Mouse (Mus musculus): ENCODE results near the gene Luzp2.
"Not testable (repeated sequence)": the region's sequence is repeated elsewhere in the genome, so short reads cannot be mapped to it uniquely, and the experiment has no call there.

The Luzp2 gene

DNA sequence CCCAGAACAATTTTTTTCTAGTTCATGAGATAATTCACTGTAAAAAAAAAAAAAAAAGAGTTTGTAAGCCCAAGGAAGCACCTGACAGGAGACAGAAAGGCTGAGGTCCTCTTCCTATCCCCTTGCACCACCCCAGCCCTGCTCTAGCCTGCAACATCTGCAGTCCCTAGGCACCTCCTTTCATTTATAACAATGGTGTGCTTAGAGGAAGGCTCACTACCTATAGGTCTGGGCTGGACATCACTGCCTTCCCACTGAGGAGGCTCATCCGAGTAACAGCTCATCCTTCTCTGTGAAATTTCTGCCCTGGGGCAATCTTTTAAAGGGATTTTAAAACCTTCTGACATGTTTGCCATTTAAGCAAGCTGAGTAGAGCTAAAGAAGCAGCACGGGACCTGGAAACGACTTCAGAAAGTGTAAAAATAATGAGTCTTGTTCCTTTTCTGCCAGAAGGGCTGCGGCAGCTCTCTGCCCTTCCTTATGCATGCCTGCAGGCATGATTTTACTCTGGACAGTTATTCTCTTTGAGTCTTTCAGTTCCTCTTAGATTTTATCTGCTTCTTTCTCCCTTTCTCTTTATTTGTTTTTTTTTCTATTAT, 174.0 kb downstream of the Luzp2 start:
- no peak for DNase-seq

DNA sequence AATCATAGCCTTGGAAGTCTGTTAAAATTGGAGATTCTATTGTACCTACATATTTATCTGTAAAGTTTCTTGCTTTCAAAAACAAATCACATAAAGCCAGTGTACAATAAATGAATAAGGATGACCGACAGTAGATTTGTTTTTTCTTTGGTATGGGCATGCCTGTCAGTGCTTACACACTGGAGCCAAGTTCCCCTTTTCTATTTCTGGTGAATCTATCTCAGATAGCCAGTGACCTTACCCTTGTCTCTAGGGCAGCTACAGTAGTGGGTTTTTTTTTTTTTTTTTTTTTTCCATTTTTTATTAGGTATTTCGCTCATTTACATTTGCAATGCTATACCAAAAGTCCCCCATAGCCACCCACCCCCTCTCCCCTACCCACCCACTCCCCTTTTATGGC, 298.6 kb downstream of the Luzp2 start:
- DNase-seq = not testable (repeated sequence)

DNA sequence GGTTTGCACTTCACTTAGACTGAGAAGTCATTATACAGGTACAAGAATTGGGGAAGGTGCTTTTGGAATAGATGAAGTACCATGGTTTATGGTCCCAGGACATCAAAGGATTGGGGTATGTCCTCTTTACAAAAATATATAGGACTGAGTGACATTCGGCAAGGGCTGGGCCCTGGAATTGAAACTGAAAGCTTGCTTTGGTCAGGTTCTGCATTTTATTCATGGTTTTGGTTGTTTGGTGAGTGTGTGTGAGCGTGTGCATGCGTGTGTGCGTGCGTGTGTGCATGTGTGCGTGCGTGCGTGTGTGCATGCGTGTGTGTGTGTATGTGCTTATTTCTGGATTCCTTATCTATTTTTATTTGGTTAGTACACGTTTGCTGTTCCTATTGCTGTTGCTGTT, 353.6 kb downstream of the Luzp2 start:
- no peak for DNase-seq

DNA sequence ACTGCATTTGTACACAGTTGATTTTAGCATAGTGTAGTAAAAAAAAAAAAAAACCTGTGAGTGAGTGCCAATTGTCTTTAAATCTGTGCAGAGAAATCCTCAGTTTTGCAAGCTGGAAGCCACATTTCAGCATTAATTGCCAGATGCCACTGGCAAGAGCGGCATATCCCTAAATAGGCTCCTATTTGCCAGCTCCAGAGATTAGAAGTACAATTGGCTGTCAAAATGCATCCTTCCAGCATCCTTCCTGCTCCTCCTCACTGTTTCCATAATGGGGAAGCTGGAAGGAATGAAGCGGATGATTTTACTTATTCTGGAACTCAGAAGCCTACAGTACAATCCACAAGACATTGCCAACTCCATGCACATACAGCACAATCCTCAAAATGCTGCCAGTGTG, 354.2 kb downstream of the Luzp2 start:
- no peak for DNase-seq

DNA sequence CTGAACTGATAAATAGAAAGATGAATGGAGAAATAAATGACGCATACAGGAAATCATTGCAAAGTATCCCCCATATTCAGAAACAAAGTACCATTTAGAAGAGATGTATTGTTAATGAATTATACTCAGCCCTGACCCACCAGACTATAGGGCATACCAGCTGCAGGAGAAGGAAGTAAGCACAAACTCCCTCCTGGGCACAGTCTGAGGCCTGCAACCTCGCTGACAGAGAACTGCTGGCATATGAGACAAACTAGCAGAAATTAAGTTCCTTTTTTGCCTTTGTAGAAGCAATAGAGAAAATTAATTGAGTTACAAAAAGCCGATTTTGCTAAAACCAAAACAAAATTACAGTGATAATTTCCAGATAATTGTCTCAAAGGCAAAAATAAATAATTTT, 355.4 kb downstream of the Luzp2 start:
- DNase-seq = no peak

DNA sequence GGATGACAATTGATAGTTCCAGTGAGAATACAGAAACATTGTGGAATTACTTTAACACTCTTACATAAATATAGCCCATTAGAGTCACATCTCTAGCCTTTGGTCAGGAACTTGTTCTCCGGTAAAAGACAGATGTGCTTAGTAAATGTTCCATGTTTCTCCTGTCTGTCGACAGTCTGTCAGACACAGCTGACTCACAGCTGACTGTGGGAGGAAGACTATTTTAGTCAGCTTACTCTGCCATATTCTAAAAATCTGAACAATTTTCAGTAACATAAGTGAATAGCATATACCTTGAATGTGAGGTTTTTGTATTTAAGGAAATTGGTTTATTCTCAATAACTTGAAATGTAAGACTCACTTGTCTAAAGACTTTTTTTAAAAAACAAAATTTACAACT, 363.5 kb downstream of the Luzp2 start:
- no peak for DNase-seq

DNA sequence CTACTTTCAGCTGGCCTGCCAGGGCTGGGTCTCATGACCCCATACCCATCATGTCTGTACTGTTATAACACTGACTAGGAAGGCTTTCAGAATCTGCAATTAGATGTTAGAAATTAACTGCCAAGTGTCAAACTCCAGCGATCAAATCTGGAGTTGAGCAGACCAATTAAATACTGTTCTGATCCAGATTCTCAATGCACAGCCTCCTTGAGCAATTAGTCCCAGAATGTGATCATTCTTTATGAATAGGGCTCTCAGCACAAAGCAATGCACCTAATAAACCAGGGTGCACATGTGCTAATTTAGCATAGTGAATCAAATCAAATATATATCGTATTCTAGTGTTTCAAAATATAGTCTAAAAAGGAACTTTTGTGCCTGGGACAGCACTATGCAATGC, 387.7 kb downstream of the Luzp2 start:
- no peak for DNase-seq

DNA sequence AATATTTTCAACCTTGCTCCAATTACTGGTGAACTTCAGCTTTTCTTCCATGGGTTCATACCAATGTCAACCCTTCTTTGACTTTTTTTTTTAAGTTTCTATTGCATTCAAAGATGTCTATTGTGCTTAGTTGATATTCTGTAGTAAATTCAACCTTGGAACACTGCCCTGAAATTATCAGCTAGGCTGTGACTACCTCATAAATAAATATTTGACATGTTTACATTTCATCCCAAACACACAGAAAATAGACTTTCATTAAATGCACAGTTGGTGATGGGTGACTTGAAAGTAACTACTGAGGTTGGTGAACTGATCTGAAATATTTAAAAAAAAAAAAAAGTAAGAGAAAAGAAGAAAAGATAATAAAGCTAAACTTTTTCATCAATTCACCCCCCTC, 394.1 kb downstream of the Luzp2 start:
- DNase-seq = no peak

Data from cerebellum, adult 18-20 months (tissue).